Mouse (Mus musculus): ENCODE results near the gene Olfr446. TPM values are rescaled to one million over a fixed set of nuclear protein-coding genes. Genes with fewer than 3 reads are reported as not detected.

Gene Olfr446
- not detected in 2 replicates for polyA plus RNA-seq (2016; fragmentation: Nextera tagmentation; extraction: Ambion mirVana)

- Histone ChIP-seq H3K4me3 (no peak within 1 kb of the TSS), H3K36me3 (replicated peaks) (no peaks in the 10 kb centered on the region), H3K27ac (no peak within 1 kb of the TSS), H3K4me1 (no peaks in the 10 kb centered on the region), H3K9me3 (no peaks in the 10 kb centered on the region), H3K27me3 (ENCODE audit: poor library complexity, severe bottlenecking) (no peaks in the 10 kb centered on the region)
- DNase-seq (ENCODE audit: extremely low spot score, low spot score), result no peak
- WGBS, result 76% methylated on average over 2 of the region's 2 CpGs
These were observed at the start of gene Olfr446 for GRCm38 (mm10) chr6:42921077-42921476. TSS of gene Olfr446 (plus strand) at chr6:42921377.

- Histone ChIP-seq H3K36me3 (replicated peaks) (no peaks in the 10 kb centered on the region), H3K27ac (no peak overlapping the region), H3K4me3 (no peak overlapping the region), H3K27me3 (ENCODE audit: poor library complexity, severe bottlenecking) (no peaks in the 10 kb centered on the region), H3K9me3 (no peaks in the 10 kb centered on the region), H3K4me1 (no peaks in the 10 kb centered on the region)
- no peak for DNase-seq (ENCODE audit: extremely low spot score, low spot score)
These were observed 44.9 kb upstream of the Olfr446 start for GRCm38 (mm10) chr6:42876323-42876722.

- Histone ChIP-seq H3K4me3 (no peak within 1 kb of the TSS), H3K27me3 (ENCODE audit: poor library complexity, severe bottlenecking) (no peaks in the 10 kb centered on the region), H3K4me1 (no peaks in the 10 kb centered on the region), H3K9me3 (no peaks in the 10 kb centered on the region), H3K27ac (no peak within 1 kb of the TSS), H3K36me3 (replicated peaks) (no peaks in the 10 kb centered on the region)
- DNase-seq (ENCODE audit: extremely low spot score, low spot score), result no peak
- 85% methylated on average over 1 of the region's 1 CpGs for WGBS
These were observed 31.0 kb upstream of the Olfr446 start, which contains the start of gene Olfr448 for GRCm38 (mm10) chr6:42890141-42890540. TSS of gene Olfr448 (plus strand) at chr6:42890441.

GRCm38 (mm10) chr6:42900345-42900744 is 20.8 kb upstream of the Olfr446 start:
- no peak overlapping the region for H3K4me3 ChIP-seq
- WGBS, result 40% methylated on average over 1 of the region's 1 CpGs
- no peak for DNase-seq (ENCODE audit: extremely low spot score, low spot score)
- peaks cover 14% of the 10 kb centered on the region for H3K4me1 ChIP-seq
- H3K36me3 ChIP-seq (replicated peaks), result no peaks in the 10 kb centered on the region
- H3K27ac ChIP-seq, result no peak overlapping the region
- H3K9me3 ChIP-seq, result no peaks in the 10 kb centered on the region
- H3K27me3 ChIP-seq (ENCODE audit: poor library complexity, severe bottlenecking), result peaks cover 23% of the 10 kb centered on the region; the same call in 1 of the 2 replicates

GRCm38 (mm10) chr6:42908578-42908977 is 12.6 kb upstream of the Olfr446 start, which contains the start of gene Olfr447:
TSS of gene Olfr447 (plus strand) at chr6:42908878.
- H3K4me1 ChIP-seq, result no peaks in the 10 kb centered on the region
- no peak within 1 kb of the TSS for H3K4me3 ChIP-seq
- no peaks in the 10 kb centered on the region; the same call in 1 of the 2 replicates for H3K27me3 ChIP-seq (ENCODE audit: poor library complexity, severe bottlenecking)
- no peaks in the 10 kb centered on the region for H3K9me3 ChIP-seq
- no peaks in the 10 kb centered on the region for H3K36me3 ChIP-seq (replicated peaks)
- no peak for DNase-seq (ENCODE audit: extremely low spot score, low spot score)
- H3K27ac ChIP-seq, result no peak within 1 kb of the TSS

GRCm38 (mm10) chr6:42948767-42949166 is 27.6 kb downstream of the Olfr446 start, which contains the start of gene Olfr444:
TSS of gene Olfr444 (plus strand) at chr6:42949067.
- Histone ChIP-seq H3K27ac (no peak within 1 kb of the TSS), H3K9me3 (peaks cover 10% of the 10 kb centered on the region; the same call in 1 of the 2 replicates), H3K27me3 (ENCODE audit: poor library complexity, severe bottlenecking) (no peaks in the 10 kb centered on the region), H3K4me1 (no peaks in the 10 kb centered on the region), H3K36me3 (replicated peaks) (no peaks in the 10 kb centered on the region), H3K4me3 (no peak within 1 kb of the TSS)
- WGBS, result 82% methylated on average over 1 of the region's 1 CpGs
- no peak for DNase-seq (ENCODE audit: extremely low spot score, low spot score)

GRCm38 (mm10) chr6:42980377-42980776 is 59.2 kb downstream of the Olfr446 start:
- Histone ChIP-seq H3K27me3 (ENCODE audit: poor library complexity, severe bottlenecking) (no peaks in the 10 kb centered on the region), H3K9me3 (no peaks in the 10 kb centered on the region), H3K27ac (no peak overlapping the region), H3K36me3 (replicated peaks) (no peaks in the 10 kb centered on the region), H3K4me1 (no peaks in the 10 kb centered on the region), H3K4me3 (no peak overlapping the region)
- DNase-seq (ENCODE audit: extremely low spot score, low spot score), result no peak

Other genes with a start within 250 kb of the Olfr446 start
- gene Tcaf1, start 211.3 kb upstream of the Olfr446 start, polyA plus RNA-seq (2016; fragmentation: Nextera tagmentation; extraction: Ambion mirVana), result 97.3 and 99.4 TPM in 2 replicates
- not detected in 2 replicates for gene Olfr453, start 182.0 kb upstream of the Olfr446 start, polyA plus RNA-seq (2016; fragmentation: Nextera tagmentation; extraction: Ambion mirVana)
- gene Olfr38, start 165.0 kb upstream of the Olfr446 start, polyA plus RNA-seq (2016; fragmentation: Nextera tagmentation; extraction: Ambion mirVana), result not detected in 2 replicates
- not detected in 2 replicates for gene Olfr452, start 136.3 kb upstream of the Olfr446 start, polyA plus RNA-seq (2016; fragmentation: Nextera tagmentation; extraction: Ambion mirVana)
- gene Olfr450, start 109.4 kb upstream of the Olfr446 start, polyA plus RNA-seq (2016; fragmentation: Nextera tagmentation; extraction: Ambion mirVana), result not detected in 2 replicates
- not detected in 2 replicates for gene Olfr449, start 87.0 kb upstream of the Olfr446 start, polyA plus RNA-seq (2016; fragmentation: Nextera tagmentation; extraction: Ambion mirVana)
- not detected in 2 replicates for gene Olfr448, start 30.9 kb upstream of the Olfr446 start, polyA plus RNA-seq (2016; fragmentation: Nextera tagmentation; extraction: Ambion mirVana)
- gene Olfr447, start 12.5 kb upstream of the Olfr446 start, polyA plus RNA-seq (2016; fragmentation: Nextera tagmentation; extraction: Ambion mirVana), result not detected in 2 replicates
- gene Olfr444, start 27.7 kb downstream of the Olfr446 start, polyA plus RNA-seq (2016; fragmentation: Nextera tagmentation; extraction: Ambion mirVana), result not detected in 2 replicates
- not detected in 2 replicates for gene Olfr441, start 185.0 kb downstream of the Olfr446 start, polyA plus RNA-seq (2016; fragmentation: Nextera tagmentation; extraction: Ambion mirVana)
- gene Olfr237-ps1, start 225.2 kb downstream of the Olfr446 start, polyA plus RNA-seq (2016; fragmentation: Nextera tagmentation; extraction: Ambion mirVana), result not detected in 2 replicates
- not detected in 2 replicates for gene Olfr437, start 241.9 kb downstream of the Olfr446 start, polyA plus RNA-seq (2016; fragmentation: Nextera tagmentation; extraction: Ambion mirVana)

Measured in forebrain, embryonic 10.5 days (tissue).